Mouse (Mus musculus) liver, postnatal 0 days (tissue): ENCODE results near the gene Krt82.
"Not testable (repeated sequence)": the region's sequence is repeated elsewhere in the genome, so short reads cannot be mapped to it uniquely, and the experiment has no call there.

Experiments used
- CTCF ChIP-seq: sonication (generic); IDR thresholded peaks from 2 replicates; pipeline ENCODE4 v1.5.1; 2016; ENCODE audit warnings: antibody characterized with exemption, low read depth
- EP300 ChIP-seq: IDR thresholded peaks from 2 replicates; pipeline ENCODE4 v1.6.1; 2016; ENCODE audit warnings: antibody characterized with exemption, low read depth, mild to moderate bottlenecking

DNA sequence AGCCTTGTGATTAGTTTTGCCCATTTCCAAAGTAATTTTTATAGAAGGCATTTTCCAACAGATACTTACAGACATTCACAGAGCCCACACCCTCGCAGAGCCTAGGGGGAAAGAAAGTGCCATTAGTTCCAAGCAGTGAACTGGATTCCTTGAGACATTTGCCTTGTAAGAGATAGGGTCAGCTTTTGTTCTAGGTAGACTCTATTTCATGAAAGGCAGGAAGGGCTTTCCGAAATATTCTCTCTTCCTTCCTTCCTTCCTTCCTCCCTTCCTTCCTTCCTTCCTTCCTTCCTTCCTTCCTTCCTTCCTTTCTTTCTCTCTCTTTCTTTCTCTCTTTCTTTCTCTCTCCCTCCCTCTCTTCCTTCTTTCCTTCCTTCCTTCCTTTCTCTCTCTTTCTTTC lies 33.3 kb downstream of the Krt82 start, which contains the start of gene Gm49425:
- TF ChIP-seq CTCF, EP300: not testable (repeated sequence)
